Mouse (Mus musculus): Measurements from ENCODE around the gene Tbx3. TPM values are rescaled to one million over a fixed set of nuclear protein-coding genes. Genes with fewer than 3 reads are reported as not detected.

Gene Tbx3
- total RNA-seq, 2 experiments from 2014 or later: 3.0 to 3.6 TPM

DNA sequence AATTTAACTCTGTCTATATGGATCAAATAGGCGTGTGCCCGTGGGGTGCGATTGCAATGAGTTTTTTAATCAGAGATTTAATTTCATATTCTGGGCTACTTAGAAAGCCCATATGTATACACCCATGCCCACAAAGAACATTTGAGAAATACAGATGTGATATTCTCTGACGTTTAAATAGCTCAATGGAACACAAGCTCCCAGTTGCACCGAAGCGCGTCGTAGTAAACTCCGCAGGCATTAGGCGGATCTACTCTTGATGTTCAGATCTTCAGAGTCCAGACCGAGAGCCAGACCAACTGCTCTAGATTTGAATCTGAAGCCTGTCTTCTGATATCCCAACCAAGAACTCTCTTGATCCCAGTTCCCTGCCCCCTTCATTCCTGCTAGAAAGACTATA, 9.0 kb upstream of the Tbx3 start:
- DNase-seq (ENCODE audit: low spot score in 2 of 2): no peak

DNA sequence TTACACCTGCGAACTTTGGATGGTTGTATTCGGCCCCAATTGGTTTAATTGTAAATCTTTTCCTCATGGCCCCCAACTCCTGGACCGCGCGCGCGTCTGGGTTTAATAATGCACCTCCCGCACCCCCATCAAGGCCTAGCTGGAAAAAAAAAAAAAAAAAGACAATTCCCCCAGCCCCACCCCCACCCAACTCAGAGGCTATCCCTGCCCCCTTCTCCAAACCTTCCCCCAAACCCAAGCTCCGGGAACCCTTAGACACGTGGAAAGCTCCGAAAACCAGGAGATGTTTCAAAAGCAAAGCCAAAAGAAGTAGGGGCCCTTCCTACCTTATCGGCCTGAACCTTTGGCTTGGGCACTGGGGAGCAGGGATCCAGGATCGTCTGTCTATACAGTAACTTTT, 8.1 kb upstream of the Tbx3 start:
- no peak for DNase-seq (ENCODE audit: low spot score in 2 of 2)

DNA sequence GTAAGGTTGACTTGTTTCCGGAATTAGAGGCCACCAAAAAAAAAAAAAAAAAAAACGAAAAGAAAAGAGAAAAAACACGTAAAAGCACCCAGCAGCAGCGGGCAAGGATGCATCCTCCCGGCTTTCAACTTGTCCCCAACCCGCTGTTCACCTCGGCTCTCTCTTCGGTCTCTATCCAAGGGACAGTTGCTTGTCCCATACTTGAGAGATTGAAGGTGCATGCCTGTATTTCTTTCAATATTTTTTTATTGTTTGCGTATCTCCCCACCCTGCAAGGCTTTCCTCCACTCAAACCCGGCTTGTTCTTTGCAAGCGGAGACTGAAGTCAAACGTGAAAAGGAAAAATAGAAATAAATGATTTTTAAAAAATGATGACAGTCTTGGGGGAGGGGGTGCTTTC, 7.7 kb upstream of the Tbx3 start:
- no peak for DNase-seq (ENCODE audit: low spot score in 2 of 2)

DNA sequence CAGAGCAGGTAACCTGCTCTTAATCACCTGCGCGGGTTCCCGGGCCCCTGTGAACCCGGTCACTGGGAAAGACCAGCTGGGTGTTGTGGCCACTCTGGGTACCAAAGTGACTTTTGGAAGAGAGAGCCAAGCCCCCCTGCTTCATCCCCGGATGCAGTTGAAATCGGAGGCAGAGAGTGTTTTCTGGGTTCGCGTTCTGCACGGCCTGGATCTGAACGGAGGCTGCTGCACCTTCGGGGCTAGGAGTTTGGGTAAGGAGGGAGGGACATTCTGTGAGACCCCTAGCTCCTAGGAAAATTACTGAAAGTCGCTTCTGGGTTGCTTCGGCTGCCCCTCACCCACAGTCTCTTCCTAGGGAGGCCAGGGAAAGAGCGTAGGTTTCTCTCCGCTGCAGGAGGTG, 7.2 kb upstream of the Tbx3 start:
- no peak for DNase-seq (ENCODE audit: low spot score in 2 of 2)

DNA sequence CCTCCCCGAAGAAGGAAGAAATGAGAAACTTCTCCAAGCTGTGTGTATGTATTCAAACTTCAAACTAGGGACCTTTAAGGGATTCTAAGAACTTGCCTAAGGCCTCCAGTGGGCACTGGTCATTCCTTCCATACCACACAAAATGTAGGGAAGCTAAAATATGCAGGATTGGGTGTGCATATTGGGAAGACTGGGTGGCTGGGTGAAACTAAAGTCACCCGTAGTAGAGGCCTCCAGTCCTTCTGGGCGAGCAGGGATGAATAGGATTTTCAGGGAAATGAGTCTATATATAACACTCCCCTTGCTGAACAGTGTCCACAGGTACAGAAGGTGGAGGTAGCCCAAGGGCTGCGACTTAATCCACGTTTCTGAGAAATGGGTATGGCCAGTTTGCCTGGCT, 6.7 kb upstream of the Tbx3 start:
- no peak for DNase-seq (ENCODE audit: low spot score in 2 of 2)

DNA sequence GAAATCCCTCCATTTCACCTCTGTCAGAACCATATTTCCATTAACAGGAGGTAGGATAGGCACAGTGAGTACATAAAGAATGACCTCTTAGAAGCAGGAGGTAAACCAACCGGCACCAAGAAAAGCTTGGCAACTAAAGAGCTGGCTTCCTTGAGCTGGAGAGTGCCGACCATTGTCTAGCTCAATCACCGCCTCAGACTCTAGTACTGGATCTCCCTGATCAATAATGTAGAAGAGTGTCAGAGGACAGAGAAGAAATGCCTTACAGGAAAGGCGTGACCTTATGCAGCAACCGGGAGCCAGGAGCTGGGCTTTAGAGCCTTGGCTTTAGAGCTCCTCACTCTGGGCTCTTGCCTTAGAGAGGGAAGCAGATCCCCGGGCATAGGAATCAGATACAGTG, 4.7 kb upstream of the Tbx3 start:
- DNase-seq (ENCODE audit: low spot score in 2 of 2): no peak

DNA sequence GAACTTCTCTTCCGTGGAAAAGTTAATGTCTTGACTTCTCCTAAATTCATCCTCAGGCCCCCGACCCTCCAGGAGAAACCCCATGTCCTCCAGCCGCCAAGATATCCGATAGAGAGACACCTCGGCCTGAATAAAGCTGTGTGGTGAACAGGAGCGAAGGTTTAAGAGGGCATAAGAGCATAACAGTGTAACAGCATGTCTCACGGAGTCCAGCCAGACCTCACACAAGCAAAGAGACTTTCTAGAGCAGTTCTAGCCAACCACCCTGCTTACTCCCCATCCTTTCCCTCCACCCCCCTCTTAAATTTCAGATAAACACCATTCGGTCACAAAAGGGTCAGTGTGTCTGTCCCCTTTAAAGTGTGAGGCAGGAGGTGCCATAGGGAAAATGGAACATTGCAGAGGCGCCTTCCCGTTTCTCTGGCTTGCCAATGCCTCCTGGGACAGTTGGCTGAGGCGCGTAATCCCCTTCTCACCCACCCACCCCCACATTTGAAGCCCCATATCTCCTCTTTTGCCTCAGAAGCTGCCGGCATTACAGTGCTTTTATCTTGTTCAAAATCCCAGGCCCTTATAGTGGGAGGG, 3.0 kb upstream of the Tbx3 start:
- DNase-seq (ENCODE audit: low spot score in 2 of 2): no peak

DNA sequence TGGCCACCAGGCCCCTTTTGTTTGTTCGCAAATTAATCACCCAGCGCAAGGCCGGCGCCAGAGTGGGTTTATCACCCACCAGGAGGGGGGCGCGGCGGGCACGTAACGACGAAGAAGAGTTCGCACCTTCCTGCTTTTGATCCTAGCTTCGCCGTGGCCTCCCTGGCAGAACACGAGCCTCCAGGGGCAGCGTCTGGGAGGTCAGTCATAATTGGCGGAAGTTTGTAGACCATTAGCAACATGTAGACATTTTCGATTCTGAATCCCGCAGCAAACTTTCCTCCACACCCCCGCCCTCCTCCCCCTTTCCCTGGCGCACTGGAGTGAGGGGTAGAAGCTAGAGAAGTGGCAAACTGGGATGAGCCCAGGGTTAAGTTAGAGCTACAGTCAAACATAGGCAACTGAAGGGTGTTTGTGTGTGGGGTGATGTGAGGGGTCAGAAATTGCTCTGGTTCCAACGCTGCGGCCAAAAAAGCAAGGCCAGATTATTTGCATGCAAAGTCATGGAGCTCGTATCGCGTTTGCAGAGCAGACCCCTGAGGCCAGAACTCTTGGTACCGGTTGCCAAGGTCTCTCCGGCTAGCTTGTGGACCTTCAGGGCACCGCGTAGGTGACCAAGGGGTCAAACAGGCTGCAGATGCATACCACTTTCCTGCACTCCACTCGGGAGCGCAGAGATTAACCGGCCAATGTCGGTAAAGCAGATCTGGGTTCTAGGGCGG, 2.1 kb upstream of the Tbx3 start:
- DNase-seq (ENCODE audit: low spot score in 2 of 2): no peak

DNA sequence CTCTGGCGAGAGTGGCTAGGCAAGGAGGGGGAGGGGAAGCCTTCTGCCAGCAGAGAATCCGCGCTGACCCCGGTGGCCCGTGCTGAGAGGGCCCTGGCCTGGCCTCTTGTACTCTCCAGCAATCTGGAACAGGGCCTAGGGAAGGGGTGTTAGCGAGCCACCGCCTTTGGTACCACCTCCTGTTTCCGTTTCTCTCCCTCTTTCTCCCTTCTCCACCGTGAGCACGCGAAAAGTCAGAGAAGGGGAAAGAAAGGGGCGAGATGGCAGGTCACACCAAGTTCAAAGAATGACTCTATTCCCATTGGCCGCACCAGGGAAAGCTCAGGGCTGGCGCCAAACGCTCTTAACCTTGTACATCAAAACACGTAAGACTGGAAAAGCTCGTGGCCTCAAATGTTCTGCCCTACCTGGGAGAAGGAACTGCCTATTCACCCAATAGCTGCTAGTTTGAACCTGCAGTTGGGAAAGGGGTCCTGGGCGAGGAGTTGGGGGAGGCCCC, 1.5 kb upstream of the Tbx3 start:
- no peak for DNase-seq (ENCODE audit: low spot score in 2 of 2)

DNA sequence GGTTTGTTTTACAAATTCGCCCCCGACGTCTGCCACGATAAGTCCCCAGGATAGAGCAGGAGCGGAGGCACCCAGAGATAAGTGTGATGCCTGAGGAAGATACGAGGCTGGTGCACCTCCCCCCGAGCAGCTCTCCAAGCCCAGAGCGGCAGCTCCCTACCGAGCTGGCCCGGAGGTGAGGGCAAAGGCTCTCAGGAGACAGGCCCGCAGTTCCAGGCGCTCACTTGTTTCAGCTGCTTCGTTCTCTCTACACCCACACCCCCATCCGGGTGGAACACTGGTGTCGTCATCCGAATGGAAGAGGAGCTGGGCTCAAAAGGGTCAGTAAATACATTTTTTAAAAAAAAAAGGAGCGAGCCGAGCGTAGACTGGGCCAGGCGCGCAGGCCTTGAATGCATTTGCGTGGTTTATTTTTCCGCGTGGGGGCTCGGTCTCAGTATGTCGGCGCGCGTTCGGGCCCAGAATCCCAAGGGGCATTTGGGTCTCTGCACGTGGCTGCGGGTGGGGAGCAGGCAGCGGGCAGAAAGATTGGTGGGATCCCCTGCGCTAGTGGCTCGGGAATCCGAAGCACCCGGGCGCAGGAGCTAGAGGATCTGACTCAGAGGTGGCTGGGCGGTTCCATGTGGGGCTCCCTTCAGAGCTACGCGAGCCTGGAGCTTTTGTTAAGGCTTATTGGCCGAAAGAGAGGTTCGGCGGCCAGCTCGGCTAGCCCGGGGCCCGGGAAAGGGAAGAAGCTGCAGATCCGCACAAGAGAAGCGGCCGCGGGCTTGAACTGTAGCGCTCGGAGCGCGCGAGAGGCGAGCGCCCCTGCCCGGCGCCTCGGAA, 516 bp upstream of the Tbx3 start:
- DNase-seq (ENCODE audit: low spot score in 2 of 2): no peak

DNA sequence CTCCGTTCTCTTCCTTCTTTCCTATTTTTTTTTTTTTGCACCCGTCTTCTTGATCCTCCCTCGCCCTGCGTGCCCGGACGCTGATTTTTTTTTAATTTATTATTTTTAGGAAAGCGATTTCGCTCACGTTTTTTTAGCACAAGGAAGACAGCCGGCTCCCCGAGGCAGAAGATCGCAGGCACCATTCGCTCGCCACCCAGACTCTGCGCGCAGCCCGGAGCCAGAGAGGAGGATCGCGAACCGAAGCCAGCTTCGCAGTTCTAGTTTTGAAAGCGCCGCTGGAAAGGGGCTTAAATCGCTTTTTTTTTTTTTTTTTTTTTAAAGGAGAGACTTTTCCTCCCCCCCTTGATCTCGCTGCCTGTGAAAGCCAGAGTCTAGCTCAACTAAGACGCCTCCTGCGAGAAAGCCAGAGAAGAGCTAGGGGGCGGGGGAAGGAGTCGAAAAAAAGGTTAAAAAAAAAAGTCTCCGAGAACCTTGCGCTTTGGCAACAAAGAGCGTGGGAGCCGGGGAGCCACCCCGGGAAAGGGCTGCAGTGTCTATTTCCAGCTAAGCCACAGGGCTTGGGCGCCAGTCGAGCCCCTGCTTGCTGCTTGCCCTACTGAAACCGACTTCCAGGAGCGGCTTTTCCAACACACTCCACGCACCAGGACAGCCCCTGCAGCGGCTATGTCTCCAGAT, 794 bp downstream of the Tbx3 start:
- no peak for DNase-seq (ENCODE audit: low spot score in 2 of 2)

DNA sequence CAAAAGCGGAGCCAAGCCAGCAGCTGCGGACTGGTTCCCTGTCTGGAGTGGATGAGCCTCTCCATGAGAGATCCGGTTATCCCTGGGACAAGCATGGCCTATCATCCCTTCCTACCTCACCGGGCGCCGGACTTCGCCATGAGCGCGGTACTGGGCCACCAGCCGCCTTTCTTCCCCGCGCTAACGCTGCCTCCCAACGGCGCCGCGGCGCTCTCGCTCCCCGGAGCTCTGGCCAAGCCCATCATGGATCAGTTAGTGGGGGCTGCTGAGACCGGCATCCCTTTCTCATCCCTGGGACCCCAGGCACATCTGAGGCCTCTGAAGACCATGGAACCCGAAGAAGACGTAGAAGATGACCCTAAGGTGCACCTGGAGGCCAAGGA, 1.5 kb downstream of the Tbx3 start:
- no peak for DNase-seq (ENCODE audit: low spot score in 2 of 2)

DNA sequence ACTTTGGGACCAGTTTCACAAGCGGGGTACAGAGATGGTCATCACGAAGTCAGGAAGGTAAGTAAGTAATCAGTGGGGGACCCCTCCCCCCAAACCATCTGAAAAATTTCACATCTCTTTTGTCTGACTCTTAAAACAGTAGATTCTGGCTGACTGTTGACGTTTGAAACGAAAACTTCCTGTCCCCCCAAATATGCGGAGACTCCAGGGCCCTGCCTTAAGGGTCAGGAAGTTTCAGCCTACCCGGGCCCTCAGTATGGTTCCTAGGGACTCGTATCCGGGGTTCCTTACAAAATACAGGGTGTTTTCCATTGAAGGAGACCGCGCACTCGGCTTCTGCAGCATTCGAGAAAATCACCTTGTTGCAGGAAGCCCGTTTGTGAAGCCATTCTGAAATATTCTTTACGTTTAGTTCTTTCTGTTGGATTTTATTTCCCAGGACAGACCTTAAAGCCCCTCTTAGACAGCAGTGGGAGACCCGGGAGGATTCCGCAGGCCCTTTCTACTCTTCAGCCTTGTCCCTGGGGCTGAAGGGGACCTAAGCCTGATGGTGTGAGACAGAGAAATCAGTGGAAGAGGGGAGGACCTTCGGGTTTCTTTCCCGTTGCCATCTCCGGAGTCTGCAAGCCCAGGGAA, 2.0 kb downstream of the Tbx3 start:
- DNase-seq (ENCODE audit: low spot score in 2 of 2): no peak

DNA sequence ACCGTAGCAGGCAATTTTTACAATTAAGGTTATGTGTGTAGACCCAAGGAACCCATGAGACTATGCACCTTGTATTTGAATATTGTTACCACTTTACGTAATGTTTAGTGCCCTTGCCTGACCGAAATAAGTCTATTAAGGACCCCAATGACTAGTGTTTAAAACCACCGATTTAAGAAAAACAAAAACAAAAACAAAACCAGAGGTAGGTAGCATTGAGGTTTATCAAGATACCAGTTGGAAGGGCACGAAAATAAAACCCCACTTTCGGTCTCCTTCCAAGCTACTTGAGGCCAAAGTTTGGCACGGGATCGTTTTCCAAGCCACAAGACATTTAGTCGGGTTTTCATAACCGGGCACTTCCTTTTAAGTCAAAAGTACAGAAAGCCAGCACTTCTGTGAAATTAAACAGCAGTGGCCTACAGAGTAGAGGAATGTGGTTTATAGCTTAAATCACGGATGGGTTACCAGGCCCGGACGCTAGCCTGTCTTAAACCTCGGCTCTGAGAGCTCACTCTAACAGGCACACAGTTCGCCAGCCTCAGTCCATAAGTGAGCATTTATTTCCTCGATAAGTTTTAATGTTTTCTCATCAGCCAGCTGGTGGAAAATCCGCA, 2.6 kb downstream of the Tbx3 start:
- no peak for DNase-seq (ENCODE audit: low spot score in 2 of 2)

DNA sequence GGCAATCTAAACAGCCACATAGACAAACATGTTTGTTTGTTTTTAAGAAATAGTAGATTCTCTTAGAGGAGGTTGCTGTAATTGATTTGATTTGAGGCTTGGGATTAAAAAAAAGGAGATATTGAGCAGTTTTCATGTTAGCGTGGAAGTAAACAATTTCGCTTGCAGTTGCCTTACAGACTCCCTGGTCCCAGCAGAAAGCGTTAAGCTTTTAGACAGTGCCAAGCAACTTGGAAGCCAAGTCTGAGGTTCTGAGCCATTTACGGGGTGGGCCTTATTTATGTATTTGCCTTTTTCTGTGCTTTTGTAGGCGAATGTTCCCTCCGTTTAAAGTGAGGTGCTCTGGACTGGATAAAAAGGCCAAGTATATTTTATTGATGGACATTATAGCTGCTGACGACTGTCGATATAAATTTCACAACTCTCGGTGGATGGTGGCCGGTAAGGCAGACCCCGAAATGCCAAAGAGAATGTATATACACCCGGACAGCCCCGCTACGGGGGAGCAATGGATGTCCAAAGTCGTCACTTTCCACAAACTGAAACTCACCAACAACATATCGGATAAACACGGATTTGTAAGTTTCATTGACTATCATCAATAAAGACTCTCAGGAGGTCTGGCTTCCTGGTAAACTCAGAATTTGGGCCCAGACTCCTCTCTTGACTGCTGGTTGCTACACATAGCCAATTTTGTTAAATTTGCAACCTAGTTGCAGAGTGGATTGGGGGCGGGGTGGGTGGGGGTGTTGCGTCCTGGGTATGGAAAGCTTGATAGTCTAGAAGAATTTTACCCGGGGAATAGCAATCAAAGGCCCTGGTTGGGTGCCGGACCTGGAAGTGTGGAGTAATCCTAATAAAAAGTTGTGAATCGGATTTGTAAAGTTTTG, 3.5 kb downstream of the Tbx3 start:
- DNase-seq (ENCODE audit: low spot score in 2 of 2): no peak

DNA sequence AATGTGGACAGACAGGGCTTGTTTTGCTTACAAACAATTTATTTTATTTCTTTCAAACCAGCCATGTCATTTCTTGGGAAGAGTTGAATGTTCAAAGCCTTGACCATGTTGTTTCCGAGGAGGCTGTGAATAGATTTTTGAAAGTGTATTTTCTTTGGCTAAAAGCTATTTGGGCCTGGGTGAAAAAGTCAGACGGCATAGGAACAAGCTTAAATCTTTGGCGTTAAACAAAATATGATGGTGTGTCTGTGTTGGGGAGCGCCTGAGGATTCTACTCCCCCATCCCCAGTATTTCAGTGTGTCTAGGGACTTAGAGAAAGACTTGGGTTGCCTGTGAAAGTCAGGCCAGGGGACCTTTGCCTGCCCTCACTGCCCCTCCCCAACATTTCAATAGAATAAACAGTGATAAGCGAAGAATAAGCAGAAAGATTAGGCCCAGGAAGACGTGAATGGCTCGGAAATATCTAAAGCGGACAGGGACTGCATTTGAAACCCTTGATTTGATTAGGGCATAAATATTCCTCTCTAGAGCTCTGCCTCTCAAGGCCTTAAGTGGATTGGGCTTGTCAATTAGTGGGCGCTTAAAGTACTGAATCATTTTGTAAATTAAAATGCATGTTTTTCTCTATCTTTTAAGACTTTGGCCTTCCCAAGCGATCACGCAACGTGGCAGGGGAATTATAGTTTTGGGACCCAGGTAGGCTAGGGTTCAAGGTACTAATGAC, 4.3 kb downstream of the Tbx3 start:
- no peak for DNase-seq (ENCODE audit: low spot score in 2 of 2)

DNA sequence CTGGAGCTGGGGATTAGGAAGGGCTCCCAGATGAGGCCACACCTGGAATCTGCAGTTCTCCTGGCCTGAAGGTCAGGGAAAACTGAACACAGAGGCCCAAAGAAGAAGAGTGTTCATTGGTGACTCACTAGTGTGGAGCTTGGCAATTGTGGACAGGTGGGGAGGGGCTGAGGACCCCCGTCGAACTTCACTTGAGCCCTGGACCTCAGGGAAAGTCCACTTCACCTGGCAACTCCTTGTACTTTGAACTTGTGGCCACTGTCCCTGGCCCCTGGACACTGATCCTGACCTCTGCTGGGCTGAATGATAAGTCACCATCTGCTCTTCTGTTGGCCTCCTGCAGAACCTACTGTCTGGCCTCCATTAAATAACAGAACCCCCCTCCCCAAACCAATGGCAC, 5.8 kb downstream of the Tbx3 start:
- no peak for DNase-seq (ENCODE audit: low spot score in 2 of 2)

DNA sequence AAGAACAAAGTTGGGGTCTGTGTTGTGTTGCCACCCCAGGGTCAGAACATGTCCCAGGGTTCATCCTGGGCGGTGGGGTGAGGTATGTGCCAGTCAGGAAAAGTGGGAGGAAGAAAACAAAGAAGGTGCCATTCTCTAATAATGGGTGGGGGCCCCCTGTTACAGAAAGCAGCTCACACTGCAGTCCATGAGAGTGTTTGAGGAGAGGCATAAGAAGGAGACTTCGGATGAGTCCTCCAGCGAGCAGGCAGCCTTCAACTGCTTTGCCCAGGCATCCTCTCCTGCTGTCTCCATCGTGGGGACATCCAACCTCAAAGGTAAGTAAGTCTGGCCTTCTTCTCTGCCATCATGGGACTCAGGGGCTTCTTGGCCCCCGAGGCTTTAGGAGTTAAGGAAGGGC, 8.0 kb downstream of the Tbx3 start:
- no peak for DNase-seq (ENCODE audit: low spot score in 2 of 2)

DNA sequence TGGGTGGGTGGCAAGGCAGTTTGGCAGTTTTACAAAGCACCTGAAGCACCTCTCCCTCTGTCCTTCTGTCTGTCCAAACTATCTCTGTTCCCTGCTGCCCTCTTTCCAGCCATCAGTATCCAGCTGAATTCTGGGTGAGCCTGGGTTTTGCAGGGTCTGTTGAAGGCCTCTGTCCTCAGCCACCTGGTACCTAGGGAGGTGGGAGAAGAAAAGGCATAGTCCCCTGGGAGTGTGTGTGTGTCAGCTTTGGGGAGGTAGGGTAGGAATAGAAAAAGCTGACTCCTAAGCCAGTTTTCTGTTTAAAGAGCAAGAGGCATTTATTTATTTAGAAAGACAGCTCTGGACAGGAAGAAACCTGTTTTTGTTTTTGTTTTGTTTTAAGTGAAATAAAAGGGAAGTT, 8.6 kb downstream of the Tbx3 start:
- no peak for DNase-seq (ENCODE audit: low spot score in 2 of 2)

Data from layer of hippocampus, postnatal 10 days (tissue).